Mouse (Mus musculus) G1E (cell line): ENCODE results near the gene Cabp4. TPM values are rescaled to one million over a fixed set of nuclear protein-coding genes. Genes with fewer than 3 reads are reported as not detected.

ENCODE experiments used
- ATAC-seq: 2 replicates; pipeline ENCODE4 v1.8.0; 2016; ENCODE audit warnings: mild to moderate bottlenecking; ENCODE audit not compliant: insufficient number of reproducible peaks, poor library complexity, low FRiP score, severe bottlenecking; ENCODE audit errors: extremely low read depth
- DNase-seq: peaks from one replicate; pipeline ENCODE4 v3.0.0; 2012; ENCODE audit warnings: low spot score
- H3K27me3 ChIP-seq: 2 replicates; pipeline ENCODE4 v1.6.1; 2012; ENCODE audit warnings: mild to moderate bottlenecking, low read length, inconsistent platforms; ENCODE audit not compliant: insufficient read depth
- H3K36me3 ChIP-seq: replicated peaks from 2 replicates; pipeline ENCODE3; 2012; ENCODE audit warnings: mild to moderate bottlenecking, inconsistent platforms
- H3K4me1 ChIP-seq: 2 replicates; pipeline ENCODE4 v1.6.1; 2012; ENCODE audit warnings: low read depth, low read length, inconsistent platforms, mixed read lengths; ENCODE audit not compliant: insufficient read depth
- H3K4me3 ChIP-seq: 2 replicates; pipeline ENCODE4 v1.5.1; 2012; ENCODE audit warnings: low read depth, mild to moderate bottlenecking, inconsistent platforms, low read length, moderate library complexity, mixed read lengths
- H3K9me3 ChIP-seq: replicated peaks from 2 replicates; pipeline ENCODE4 v1.6.1; 2012; ENCODE audit warnings: inconsistent platforms
- CTCF ChIP-seq: IDR thresholded peaks from 2 replicates; pipeline ENCODE4 v1.5.1; 2012; ENCODE audit warnings: low read depth, low read length, inconsistent platforms, mixed read lengths
- GATA1 ChIP-seq: IDR thresholded peaks from 2 replicates; pipeline ENCODE4 v1.6.1; 2012; ENCODE audit warnings: borderline replicate concordance, low read length, inconsistent platforms, mixed read lengths
- GATA2 ChIP-seq: IDR thresholded peaks from 2 replicates; pipeline ENCODE4 v1.6.1; 2012; ENCODE audit warnings: low read depth, low read length, inconsistent platforms, borderline replicate concordance
- POLR2AphosphoS5 ChIP-seq: IDR thresholded peaks from 2 replicates; pipeline ENCODE4 v1.6.1; 2012; ENCODE audit warnings: low read depth, low read length, inconsistent platforms; ENCODE audit not compliant: insufficient replicate concordance
- TAL1 ChIP-seq: conservative IDR thresholded peaks from 2 replicates; pipeline ENCODE4 v1.6.1; 2012; ENCODE audit warnings: low read depth, low read length, inconsistent platforms, mixed read lengths
- polyA plus RNA-seq: library from polyadenylated mRNA; stranded (reverse); fragments of >175 nt; gene quantifications from 2 replicates; pipeline ENCODE4 v1.2.3, GENCODE M21; 2012
- total RNA-seq, 2 experiments: library from RNA; stranded (forward) in 1 of 2; stranded (reverse) in 1 of 2; fragments of 200-1000 nt in 1 of 2; fragments of >200 nt in 1 of 2; fragmentation: Nextera tagmentation in 1 of 2; gene quantifications; 2 replicates each; pipeline ENCODE4 v1.2.3; 2014 to 2017

Gene Cabp4
- total and polyA plus RNA-seq, 3 experiments: 0.03 to 0.75 (median 0.11) TPM

DNA sequence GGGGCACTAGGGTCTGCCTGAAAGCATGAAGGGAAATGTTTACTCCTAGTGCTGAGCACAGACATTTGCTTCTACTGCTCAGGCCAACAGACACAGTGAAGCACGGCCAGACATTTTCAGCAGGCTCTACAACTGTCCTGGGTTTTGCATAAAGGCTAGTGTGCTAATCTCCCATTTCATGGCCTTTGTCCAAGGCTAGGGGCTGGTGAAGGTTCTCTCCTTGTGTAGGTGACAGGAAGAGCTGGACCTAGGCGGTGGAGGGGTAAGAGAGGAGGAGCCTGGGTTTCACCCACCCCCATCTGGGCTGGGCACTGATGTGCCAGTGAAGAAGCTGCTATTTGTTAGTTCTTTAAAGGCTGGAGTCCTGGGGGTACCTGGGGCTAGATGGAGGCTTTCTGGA is 20.9 kb upstream of the Cabp4 start:
- Histone ChIP-seq H3K9me3 (no peaks in the 10 kb centered on the region), H3K27me3 (no peaks in the 10 kb centered on the region; the same call in 1 of the 2 replicates), H3K36me3 (peaks cover 24% of the 10 kb centered on the region), H3K4me1 (peaks cover 47% of the 10 kb centered on the region), H3K4me3 (no peak overlapping the region)
- ATAC-seq (no peak), DNase-seq (no peak)
- no peak for TF ChIP-seq CTCF
- no peak for TF ChIP-seq POLR2AphosphoS5
- no peak for TF ChIP-seq GATA2
- no peak for TF ChIP-seq GATA1
- no peak for TF ChIP-seq TAL1

DNA sequence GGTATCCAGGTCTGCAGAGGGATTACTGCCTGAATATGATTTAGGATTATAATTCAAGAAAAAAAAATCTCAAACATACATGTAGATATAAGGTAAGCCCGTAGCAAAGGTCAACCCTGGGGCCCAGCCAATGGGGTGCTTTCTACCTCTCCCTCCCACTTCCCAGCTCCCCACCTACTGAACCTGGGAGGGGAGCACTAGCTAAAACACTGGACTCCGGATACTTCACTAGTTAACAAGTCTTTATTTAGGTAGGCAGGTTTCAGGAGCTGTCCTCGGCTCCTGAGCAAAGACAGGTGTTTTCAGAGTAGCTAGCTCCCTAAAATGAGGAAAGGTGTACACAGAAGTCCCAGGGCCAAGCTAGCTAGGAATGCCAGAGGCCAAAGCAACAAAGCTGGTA is 20.3 kb upstream of the Cabp4 start:
- peaks cover 30% of the 10 kb centered on the region for H3K36me3 ChIP-seq
- H3K4me3 ChIP-seq: no peak overlapping the region
- H3K9me3 ChIP-seq: no peaks in the 10 kb centered on the region
- ATAC-seq: no peak
- peaks cover 44% of the 10 kb centered on the region for H3K4me1 ChIP-seq
- no peak for DNase-seq
- no peaks in the 10 kb centered on the region; the same call in 1 of the 2 replicates for H3K27me3 ChIP-seq
- TF ChIP-seq GATA2: no peak
- no peak for TF ChIP-seq GATA1
- TF ChIP-seq POLR2AphosphoS5: no peak
- no peak for TF ChIP-seq TAL1
- no peak for TF ChIP-seq CTCF

DNA sequence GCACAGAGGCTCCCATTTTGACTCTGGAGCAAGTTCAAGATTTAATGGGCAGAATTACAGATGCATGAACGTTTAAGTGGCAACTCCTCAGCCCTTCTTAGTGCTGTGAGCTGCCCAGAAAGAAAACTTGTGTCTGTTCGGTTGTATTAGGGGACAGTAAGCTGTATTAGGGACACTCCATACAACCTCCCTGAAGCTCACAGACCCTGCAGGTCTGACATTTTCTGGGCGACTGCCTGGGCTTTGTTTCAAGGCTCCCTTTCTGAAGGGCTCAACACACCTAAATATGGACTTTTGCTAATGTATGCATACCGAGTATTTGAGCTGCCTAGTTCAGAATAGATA is 19.7 kb upstream of the Cabp4 start:
- Histone ChIP-seq H3K27me3 (no peaks in the 10 kb centered on the region; the same call in 1 of the 2 replicates), H3K36me3 (peaks cover 36% of the 10 kb centered on the region), H3K9me3 (no peaks in the 10 kb centered on the region), H3K4me3 (peak overlapping the region; percentile 77), H3K4me1 (peaks cover 44% of the 10 kb centered on the region)
- no peak for DNase-seq
- no peak for ATAC-seq
- TF ChIP-seq CTCF (no peak), POLR2AphosphoS5 (no peak), GATA2 (no peak), TAL1 (no peak), GATA1 (no peak)

DNA sequence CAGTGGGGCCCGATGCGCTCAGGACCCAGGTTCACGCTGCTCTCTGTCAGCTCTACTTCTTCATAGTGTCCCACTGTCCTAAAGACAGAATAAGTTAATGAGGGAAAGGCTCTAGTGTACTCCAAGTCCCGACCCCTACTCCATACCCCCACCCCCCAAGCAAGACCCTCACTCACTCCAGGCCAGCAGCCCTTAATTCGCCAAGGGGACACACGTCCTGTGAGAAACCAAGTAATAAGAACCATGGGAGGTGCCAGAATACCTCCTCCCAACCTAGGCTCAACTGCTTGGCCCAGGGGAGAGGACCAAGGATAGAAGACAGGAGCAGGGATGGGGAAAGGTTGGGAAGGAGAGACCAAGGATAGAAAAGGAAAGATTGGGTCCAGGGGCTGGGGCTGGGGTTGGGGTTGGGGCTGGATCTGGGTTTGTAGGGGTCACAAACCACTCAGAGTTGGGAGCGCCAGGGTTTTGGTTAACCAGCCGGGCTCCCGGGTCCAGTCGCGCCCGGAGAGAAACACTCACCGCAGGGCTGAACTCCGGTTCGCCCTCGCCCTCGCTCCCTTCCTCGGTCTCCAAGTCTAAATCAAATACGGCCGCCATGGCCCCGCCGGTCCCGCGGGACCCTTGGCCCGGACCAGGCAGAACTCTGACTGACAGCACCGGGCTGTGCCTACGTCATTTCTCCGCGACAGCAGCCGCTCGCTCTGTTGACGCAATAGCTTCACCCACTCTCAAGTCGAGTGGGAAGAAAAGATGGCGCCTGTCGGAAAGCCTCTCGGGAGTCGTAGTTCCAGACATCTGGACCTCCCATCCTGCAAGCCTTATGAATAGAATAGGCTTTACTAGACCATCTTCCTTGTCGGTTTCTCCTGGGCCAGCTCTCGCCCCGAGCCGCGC is 19.1 kb upstream of the Cabp4 start, which contains the start of gene Rps6kb2:
TSS of gene Rps6kb2 (minus strand) at position 709 of the 897 bp plus-strand sequence.
- peaks cover 42% of the 10 kb centered on the region for H3K36me3 ChIP-seq
- H3K9me3 ChIP-seq: no peaks in the 10 kb centered on the region
- no peaks in the 10 kb centered on the region; the same call in 1 of the 2 replicates for H3K27me3 ChIP-seq
- peaks cover 44% of the 10 kb centered on the region for H3K4me1 ChIP-seq
- TF ChIP-seq GATA1: no peak
- TF ChIP-seq POLR2AphosphoS5: no peak
- TF ChIP-seq GATA2: no peak
- no peak for TF ChIP-seq CTCF
- no peak for TF ChIP-seq TAL1
- peak; percentile 80 for ATAC-seq
- peak within 1 kb of the TSS; percentile 77 for H3K4me3 ChIP-seq
- DNase-seq: peak; percentile 77

DNA sequence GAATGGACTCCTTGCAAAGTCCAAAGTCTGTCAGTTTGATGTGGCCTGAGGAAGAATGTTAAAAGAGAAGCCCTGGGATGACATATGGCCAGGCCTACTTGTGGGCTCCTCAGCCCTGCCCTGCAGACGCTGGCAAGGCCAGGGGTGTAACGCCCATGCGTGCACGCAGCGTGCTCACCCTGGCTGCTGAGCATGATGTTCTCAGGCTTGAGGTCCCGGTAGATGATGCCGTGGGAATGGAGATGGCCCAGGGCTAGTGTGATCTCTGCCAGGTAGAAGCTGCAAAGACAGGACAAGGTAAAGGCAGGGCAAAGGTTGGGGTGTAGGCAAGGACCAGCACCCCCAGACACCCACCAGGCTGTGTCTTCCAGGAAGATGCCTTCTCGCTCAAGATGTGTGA is 15.2 kb upstream of the Cabp4 start:
- Histone ChIP-seq H3K36me3 (peaks cover 80% of the 10 kb centered on the region), H3K9me3 (no peaks in the 10 kb centered on the region), H3K4me3 (peak overlapping the region; percentile 31; the same call in 1 of the 2 replicates), H3K27me3 (no peaks in the 10 kb centered on the region), H3K4me1 (peaks cover 50% of the 10 kb centered on the region)
- ATAC-seq (no peak), DNase-seq (no peak)
- TF ChIP-seq CTCF: no peak
- no peak for TF ChIP-seq GATA2

DNA sequence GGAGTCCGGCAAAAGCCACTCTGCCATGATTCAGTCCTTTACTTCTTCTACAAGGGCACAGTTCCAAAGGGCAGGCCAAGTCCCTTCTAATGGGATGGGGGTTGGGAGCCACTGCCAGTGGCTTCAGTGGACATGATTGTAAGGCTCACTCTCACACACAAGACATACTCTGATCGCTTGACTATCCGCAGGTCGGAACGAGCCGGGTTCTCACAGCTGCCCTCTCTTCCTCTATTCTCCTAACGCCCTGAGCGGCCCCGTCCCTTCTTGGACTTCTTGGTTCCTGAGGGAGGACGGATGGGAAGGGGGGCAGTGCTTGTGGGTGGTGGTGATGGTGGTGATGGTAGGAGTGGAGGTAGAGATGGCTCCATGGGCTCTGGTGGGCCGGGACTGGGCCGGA is 12.9 kb upstream of the Cabp4 start:
- DNase-seq (no peak), ATAC-seq (no peak)
- Histone ChIP-seq H3K27me3 (no peaks in the 10 kb centered on the region), H3K9me3 (no peaks in the 10 kb centered on the region), H3K4me1 (peaks cover 49% of the 10 kb centered on the region), H3K4me3 (no peak overlapping the region), H3K36me3 (peaks cover 98% of the 10 kb centered on the region)
- no peak for TF ChIP-seq GATA2
- no peak for TF ChIP-seq CTCF
- no peak for TF ChIP-seq POLR2AphosphoS5
- TF ChIP-seq GATA1: no peak
- TF ChIP-seq TAL1: no peak
